Mouse (Mus musculus): ENCODE results near the gene Spn.

- TF ChIP-seq CTCF (IDR thresholded peaks at IDR 0.05; ENCODE audit: extremely low read depth, insufficient read depth, low read length): no peak
- TF ChIP-seq POLR2A (IDR thresholded peaks at IDR 0.05; ENCODE audit: extremely low read depth, insufficient read depth, low read length): no peak
These were observed 49.5 kb downstream of the Spn start for GRCm38 (mm10) chr7:127088083-127088482.

Data from cortical plate, adult 2 months (tissue).